Mouse (Mus musculus): ENCODE results near the gene 9030612E09Rik.

Gene 9030612E09Rik

DNA sequence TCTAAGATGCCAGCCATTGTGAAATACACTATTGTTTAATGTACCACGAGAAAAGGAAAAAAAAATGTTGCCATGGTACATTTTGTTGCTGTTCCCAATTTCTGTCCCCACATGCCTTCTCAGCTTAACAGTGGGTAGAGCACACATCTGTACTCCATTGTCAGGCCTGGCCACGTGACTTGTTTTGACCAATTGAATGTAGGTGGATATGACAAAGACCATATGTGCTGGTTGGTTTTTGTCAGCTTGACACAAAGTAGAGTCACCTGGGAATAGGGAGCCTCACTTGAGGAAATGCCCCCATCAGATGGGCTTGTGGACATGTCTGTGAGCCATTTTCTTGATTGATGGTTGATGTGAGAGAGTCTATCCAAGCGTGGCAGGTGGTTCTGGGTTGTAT is 29.4 kb downstream of the 9030612E09Rik start:
- DNase-seq (ENCODE audit: low read depth, low spot score): no peak

DNA sequence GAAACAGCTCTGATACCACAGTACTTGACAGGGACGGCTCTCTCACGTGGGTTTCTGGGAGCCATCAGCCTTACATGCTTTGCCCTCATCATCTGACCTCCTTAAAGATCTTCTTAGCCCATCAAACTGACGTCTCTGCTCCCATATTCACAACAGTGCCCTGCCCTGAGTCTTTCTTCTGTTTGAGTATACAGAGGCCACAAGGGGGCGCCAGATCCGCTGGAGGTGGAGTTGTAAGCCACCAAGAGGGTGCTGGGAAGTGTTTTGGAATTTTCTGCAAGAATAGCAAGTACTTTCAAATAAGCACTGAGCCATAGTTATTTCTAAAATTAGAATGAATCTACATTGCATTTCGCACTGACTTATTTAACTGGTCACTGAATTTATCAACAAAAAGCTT is 37.4 kb downstream of the 9030612E09Rik start:
- no peak for DNase-seq (ENCODE audit: low read depth, low spot score)

DNA sequence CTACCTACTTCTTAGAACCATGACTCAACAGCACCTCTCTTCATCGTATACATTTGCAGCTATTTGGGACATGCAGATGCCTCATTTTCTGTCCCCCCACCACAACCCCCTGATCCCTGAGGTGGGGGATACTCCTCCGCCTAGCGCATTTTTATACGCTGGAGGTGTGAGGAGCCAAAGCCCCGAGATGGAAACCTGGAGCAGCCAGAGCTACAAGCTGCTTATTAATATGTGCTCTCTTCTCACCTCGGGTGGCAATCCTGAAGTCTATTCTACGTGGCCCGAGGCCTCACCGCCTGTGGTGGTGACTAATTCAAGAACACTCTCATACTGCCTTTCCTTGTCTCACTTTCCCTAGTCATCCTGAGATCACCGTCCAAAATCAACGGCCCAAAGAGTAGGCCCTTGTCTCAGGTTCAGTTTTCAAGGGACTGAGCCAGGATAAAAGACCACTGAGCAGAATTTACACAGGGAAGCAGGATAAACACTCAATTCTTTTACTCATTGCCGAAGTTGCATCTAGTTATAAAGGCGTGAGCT is 42.9 kb downstream of the 9030612E09Rik start:
- no peak for DNase-seq (ENCODE audit: low read depth, low spot score)

DNA sequence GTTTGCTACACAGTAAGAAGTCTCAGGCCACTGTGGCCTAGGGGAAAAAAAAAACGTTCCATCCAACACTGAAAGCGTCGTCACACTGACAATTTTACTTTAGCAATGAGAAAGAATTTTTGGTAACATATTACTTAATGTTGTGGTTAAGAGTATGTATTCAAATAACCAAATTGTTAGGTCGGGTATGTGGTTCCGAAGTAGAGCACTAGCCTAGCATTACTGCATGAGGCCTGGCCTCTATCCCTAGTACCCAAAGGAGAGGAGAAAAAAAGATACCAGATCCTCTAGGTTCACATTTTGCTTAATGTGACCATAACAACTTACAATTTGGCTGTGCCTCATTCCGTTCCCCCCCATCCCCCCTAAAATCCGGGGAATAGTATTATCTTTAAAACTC is 46.0 kb downstream of the 9030612E09Rik start:
- DNase-seq (ENCODE audit: low read depth, low spot score): peak; percentile 9

DNA sequence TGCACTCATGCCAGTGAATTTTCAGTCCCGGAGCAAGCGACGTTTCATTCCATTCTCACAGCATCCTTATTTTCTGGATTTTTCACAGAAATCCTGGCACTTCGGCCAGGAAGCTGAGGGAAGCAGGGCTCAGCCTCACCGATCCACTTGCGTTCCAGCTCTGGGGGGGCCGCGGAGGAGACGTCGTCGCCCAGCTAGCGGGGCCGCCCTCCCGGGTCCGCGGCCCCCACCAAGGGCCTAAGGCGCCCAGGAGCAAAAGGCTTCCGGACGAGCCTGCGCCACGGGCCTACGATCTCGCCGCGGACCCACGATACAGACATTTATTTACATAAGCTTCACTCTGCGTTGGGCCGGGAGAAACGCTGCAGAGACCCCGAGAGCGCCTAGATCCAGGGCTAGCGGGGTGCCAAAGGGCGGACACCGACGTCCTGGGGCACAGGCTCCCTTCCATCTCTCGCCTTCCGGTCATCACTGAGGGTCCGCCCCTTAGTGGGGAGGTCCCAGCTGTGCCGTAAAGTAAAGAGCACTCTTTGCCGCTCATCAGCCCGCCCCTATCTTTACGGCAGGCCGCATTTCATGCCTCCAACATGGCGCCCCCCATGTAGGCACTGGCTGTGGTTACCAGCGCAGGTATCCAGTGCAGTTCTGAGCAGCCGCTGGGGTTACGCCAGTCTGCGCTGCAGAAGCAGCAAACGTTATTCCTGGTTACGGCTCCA is 46.6 kb downstream of the 9030612E09Rik start, which contains the start of gene Pdss2:
TSS of gene Pdss2 (plus strand) at position 577 of the 716 bp plus-strand sequence.
- DNase-seq (ENCODE audit: low read depth, low spot score): peak; percentile 95

DNA sequence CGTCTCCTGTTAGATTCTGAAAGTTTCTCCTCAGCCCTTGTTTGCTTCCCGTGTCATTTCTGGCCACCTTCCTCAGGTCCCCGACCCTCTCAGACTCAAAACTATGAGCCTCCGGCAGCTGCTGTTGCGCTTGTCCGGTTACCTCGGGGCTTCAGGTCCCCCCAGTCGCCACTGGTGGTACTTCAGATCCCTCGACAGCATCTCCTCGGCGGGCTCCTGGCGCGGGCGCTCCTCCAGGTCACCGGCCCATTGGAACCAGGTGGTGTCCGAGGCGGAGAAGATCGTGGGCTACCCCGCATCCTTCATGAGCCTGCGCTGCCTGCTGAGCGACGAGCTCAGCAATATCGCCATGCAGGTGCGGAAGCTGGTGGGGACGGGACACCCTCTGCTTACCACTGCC is 47.2 kb downstream of the 9030612E09Rik start:
- no peak for DNase-seq (ENCODE audit: low read depth, low spot score)

DNA sequence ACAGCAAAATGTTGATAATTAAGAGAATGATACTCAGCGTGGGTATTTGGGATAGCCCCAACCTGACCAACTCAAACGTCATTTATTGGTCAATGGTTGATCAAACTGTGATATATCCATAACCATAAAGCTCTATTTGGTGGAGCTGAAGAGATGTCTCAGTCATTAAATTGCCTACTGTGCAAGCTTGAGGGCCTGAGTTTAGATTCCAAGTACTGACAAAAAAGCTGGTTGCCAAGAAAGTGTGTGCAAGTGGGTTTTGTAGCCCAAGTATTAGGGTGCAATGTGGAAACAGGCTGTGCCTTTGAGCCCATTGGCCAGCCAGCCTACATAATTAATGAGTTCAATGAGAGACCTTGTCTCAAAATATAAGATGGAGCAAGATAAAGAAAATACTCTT is 48.9 kb downstream of the 9030612E09Rik start:
- no peak for DNase-seq (ENCODE audit: low read depth, low spot score)
